Mouse (Mus musculus): Measurements from ENCODE around the gene 6430571L13Rik. TPM values are rescaled to one million over a fixed set of nuclear protein-coding genes. Genes with fewer than 3 reads are reported as not detected.

The 6430571L13Rik gene
- total RNA-seq, 4 experiments from 2014 or later, result 1.0 to 1.6 (median 1.3) TPM

DNA sequence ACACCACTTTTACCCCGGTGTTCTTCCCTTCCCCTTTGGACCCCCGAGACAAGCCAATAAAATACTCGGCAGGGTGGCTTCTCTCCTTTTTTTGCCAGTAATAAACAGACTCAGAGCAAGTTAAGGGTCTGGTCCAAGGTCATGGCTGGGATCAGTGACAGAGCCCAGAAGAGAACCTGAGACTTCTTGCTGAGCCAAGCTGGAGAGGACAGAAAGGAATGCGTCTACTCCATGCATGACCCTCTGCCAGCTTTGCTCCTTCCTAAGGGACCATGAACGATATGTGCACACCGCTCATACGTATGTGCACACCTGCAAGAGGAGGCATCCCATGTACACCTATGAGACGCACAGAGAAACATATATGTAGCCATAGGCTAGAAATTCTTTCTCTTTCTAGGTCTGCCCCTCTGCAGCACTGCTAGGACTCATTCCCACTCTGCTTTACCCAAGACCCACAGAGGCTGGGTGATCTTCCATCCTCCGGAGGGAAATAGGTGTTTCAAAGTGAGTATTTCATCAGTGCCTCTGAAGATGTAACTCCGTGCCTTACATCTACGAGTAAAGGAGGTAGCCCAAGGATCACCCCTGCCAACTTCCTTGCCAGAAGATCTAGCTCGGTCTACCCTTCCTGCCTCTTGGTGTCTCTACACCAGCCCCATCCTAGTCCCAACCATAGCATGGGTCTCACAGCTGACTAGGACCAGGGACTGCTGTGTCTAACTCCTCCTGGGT is 676 bp downstream of the 6430571L13Rik start:
- DNase-seq, result no peak

- DNase-seq, result no peak
Measured at GRCm38 (mm10) chr9:107342201-107342709, 1.9 kb downstream of the 6430571L13Rik start.

DNA sequence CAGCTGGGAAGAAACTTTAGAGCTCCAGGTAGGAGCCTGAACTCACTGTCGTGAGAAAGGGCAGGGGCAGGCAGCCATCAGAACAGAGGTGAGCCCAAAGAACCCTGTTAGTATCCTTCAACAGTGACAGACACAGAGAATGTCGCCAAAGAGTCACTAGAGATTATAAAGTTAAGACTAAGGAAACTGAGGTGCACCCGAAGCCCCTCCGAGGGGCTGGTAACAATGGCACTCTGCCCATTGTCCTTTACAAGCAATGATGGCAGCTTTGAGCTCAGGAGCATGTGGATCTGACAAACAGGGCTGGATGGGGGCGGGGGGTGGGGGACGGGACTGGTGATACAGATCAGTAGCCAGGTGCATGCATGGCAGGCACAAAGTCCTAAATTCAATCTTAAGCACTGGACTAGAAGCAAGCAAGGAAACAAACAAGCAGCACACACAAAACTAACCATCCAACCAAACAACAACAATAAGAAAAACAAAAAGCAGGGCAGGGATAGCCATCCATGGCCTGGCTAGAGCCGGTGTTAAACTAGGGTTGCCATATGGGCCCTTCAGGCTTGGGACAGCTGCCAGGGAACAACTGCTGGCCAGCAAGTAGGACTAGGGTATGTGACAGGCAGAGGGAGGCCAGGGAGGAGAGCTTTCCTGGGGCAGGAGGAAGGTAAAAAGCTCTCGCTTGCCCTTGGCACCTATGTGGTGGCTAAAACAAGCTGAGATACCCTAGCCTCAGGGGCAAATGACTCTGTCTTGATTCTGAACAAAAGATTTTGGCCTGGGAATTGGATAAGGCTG is 2.9 kb downstream of the 6430571L13Rik start:
- DNase-seq, result no peak

DNA sequence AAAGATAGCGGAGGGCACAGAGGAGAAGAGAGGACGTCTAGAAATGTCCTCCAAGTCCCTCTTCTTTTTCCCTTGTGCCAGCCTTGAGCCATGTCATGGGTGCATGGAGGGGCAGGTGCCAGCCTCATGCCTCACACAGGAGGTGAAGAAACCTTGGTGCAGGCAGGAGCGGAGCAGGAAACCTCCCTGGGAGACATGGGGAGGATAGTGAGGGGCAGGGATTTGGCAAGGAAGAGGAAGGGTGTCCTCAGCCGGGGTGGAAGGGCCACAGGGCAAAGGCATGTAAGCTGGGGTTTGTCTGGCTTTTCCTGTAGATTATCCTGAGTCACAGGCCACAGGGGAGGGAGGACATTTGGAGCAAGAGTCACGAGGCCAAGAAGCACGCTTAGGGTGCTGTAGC is 3.6 kb downstream of the 6430571L13Rik start:
- DNase-seq, result no peak

DNA sequence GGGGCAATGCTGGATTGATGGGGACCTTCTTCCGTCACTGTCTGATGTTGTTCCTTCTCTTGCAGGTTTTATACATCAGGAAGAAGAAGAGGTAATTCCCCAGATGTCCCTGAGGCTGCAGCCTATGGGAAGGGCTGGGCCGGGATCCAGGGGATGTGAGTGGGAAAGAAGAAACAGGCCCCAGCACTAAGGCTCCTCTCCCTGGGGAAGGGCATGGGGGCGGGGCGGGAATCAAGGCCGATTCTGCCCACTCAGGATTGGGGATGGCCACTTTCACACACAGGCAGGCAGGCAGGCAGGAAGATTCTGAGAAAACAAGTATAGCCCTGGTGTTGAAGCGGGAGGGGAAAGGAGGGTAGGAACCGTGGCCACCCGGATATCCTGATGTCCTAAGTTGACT is 5.7 kb downstream of the 6430571L13Rik start:
- DNase-seq, result no peak

- DNase-seq, result no peak
Measured at GRCm38 (mm10) chr9:107347586-107348183, 7.3 kb downstream of the 6430571L13Rik start.

- DNase-seq, result no peak
Measured at GRCm38 (mm10) chr9:107349321-107349720, 8.9 kb downstream of the 6430571L13Rik start.

- no peak for DNase-seq
Measured at GRCm38 (mm10) chr9:107354826-107355225, 14.4 kb downstream of the 6430571L13Rik start.

DNA sequence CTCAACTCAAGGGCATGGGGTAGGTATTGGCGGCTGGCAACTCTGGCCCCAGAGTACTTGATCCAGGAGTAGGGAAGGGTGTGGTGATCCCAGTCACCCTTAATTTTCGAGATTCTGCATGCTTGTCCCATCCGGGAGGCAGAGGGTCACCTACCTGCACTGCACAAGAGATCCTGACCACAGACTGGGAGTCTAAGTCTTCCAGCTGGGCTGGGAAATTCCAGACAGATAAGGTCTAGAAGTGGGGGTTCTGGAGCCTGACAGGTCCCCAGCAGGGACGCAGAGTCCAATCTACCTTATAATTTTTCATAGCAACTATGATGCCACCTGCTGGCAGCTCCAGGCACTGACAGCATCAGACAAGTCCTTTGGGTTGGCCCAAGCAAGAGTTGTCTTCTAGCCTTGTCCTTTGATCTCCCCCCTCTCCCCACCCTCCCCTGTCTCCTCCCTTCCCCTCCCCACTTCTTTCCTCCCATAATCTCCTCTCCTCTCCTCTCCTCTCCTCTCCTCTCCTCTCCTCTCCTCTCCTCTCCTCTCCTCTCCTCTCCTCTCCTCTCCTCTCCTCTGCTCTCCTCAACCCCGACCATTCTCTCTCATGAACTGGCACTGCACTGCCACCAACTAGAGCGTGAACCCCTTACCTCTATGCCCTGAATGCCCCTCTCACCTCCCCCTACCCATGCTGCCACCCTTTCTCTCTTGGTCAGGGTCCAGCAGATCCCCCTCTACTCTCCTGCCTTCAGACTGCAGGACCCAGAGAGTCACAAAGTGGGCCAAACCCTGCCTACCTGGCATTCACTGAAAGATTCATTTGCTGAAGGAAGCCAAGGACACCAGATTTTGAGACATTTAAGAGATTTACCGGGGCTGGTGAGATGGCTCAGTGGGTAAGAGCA is 15.7 kb downstream of the 6430571L13Rik start:
- peak; percentile 25 for DNase-seq

DNA sequence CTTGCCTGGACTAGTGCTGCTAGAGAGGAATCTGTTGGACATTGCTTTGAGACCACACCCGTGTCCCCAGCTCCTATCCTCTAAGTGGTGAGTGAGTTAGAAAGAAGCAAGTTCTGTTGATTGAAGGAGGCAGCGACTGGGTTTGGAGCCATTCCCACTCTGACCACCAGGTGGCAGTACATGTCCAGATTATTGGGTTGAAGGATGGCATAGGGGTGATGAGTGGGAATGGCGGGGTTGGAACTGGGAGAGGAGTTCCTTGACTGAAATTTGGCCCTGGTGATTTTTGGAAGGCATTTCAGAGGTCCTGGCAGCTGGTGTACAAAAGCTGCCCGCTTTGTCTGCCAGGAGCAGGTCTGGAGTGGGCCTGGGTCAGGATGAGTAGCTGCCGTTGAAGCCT is 17.2 kb downstream of the 6430571L13Rik start:
- DNase-seq, result peak; percentile 42

DNA sequence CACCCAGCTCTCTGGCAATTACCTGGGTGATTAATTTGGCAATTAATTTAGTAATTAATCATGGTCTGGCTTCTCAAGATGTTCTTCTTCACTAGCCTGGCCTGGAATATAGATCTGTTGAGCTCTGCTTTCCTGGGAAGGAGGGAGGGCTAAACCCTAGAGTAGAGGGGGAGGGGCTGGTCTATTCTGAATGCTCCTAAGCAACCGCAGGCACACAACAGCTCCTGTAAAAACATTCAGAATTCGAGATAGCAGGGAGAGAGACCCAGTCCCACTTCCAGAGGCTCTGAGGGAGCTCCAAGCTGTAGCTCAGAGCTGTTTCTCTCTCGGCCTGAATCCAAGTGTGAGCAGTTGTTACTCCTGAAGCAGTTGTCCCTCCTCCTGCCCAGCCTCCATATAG is 20.6 kb downstream of the 6430571L13Rik start:
- DNase-seq, result no peak

DNA sequence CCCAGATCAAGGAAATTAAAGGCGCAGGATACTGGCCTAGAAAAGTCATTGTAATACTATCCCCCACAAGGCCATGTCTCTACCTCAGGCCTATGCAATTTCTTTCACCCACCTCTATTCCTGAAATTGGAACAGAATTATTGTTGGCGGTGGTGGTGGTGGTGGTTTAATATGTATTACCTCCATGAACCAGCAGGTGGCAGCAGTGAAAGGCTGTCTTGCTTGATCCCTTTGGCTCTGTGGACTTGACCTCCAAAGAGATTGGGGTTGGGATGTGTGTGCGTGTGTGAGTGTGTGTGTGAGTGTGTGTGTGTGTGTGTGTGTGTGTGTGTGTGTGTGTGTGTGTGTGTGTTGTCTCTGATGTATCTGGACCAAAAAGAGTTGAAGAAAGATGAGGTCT is 26.2 kb downstream of the 6430571L13Rik start:
- DNase-seq, result peak; percentile 21

- no peak for DNase-seq
Measured at GRCm38 (mm10) chr9:107368302-107368701, 27.9 kb downstream of the 6430571L13Rik start.

DNA sequence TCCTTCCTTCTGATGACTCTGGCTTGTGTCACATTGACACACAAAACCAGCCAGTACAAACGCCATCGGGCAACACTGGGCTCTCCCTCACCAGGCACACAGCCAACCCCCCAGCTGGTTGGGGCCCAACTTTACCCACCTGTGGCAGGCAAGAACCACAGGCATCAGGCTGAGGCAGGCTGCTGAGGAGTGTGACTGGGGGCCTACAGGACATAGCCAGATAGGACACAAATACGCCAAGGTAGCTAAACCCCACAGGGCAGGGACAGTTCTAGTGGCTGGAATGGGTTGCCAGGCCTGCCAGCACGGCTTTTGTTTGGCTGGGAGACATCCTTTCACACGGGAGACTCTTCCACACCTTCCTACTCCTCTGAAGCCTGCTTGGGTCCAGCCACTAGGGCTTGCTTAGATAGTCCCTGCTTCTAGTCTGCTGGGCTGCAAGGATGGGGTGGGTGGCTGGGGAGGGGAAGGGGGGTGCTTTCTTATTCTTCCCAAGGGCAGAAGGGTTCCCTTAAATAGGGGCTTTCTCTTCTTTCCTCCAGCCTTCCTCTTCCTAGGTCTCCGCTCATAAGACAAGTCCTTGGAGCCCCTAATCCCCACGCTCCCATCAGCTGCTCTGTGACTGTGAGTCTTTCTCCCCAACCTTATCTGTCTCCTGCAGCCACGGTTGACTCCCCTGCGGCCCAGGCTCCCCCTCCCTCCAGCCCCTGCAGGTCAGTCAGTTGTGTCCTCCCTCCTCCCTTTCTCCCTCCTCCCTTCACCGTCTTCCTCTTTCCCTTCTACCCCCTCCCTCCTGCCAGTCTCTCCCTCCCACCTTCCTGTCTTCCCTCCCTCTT is 29.1 kb downstream of the 6430571L13Rik start:
- DNase-seq, result no peak

DNA sequence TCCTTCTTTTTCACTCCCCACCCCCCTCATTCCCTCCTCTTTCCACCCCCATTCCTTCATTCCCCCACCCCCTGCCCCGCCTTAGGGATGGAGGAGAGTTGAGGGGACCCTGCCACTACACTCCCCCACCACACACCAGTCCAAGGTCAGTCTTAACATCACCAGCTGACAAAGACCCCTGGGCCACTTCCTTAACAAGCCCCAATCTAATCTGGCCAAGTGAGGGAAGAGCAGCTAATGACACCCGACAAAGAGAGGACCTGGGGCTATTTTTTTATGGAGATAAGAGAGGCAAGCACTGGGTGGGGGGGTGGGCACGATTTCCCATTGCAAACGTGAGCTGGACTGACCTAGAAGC is 29.7 kb downstream of the 6430571L13Rik start:
- no peak for DNase-seq

DNA sequence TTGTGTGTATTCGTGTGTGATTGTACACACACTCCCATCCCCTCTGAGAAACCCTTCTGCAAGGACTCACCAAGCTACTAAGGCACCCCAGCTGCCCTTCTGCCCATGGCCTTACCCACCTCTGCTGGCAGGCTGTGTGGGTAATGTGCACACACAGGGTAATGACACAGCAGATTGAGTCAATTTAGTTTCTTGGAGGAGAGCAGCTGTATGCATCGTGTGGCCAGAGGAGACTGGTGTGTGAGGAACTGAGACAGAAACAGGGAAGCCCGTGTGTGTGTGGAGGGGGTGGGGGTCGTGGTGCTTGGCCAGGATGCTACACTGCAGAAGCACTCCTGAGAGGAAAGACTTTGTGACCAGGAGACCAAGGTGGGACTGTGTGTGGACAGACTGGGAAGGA is 32.0 kb downstream of the 6430571L13Rik start:
- DNase-seq, result no peak

DNA sequence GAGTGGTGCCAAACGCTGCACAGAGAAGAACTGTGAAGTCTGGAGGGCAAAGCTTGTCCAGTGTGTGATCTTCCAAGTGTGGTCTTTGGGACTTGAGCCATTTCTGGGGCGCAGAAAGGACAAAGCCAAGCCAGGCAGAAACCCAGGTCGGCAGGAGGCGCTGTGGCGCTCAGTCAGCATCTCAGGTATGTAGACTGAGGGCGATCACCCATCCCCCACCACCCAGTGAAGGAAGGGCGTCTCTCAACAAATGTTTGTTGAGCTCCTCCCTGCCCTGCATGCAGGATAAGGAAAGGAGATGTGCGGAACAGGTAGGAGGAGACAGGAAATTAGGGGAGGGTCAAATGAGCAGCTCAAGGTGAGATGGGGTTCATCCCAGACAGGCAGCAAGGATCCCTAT is 34.2 kb downstream of the 6430571L13Rik start:
- DNase-seq, result no peak

DNA sequence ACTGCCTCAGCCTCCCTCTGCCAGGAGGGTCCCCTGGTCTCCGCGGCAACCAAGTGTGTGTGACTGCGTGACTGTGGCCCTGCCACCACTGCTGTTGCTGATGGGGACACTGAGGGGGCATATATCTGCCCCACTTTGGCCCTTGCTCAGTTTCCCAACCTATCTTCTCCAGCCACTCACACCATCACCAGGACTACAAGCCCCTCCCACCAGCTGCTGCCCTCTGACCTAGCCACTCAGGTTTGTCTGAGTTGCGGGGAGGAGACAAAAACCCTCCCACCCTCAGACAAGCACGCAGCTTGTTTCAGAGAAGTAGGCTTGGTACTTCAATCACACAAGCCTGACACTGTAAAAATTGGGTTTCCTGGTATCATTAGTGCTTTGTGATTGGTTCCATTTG is 35.0 kb downstream of the 6430571L13Rik start:
- DNase-seq, result no peak

- no peak for DNase-seq
Measured at GRCm38 (mm10) chr9:107377961-107378512, 37.6 kb downstream of the 6430571L13Rik start.

GRCm38 (mm10) chr9:107381723-107382122 is 41.3 kb downstream of the 6430571L13Rik start:
- DNase-seq, result no peak

GRCm38 (mm10) chr9:107384396-107384795 is 44.0 kb downstream of the 6430571L13Rik start:
- DNase-seq, result no peak
